ENCODE assay signal across 9 mouse cellular contexts in genomic region chr11:31769804-31770654, GRCm38 (mm10).
A peak's percentile ranks its signal among the peaks of the same experiment; 100 is the strongest.
DNase-seq lines count a peak whose midpoint lies in the region; ATAC-seq and TF ChIP-seq lines count a peak whose summit lies in the region.
"Had no signal": no experiment of that assay in that cellular context is flagged by ENCODE, and none has a peak within 500 bp of the region (broad histone marks: within the 10 kb centered on the region; RNA-seq: fewer than 3 reads in every experiment).

No protein-coding gene starts in this region.

- H3K4me3 ChIP-seq in erythroblast, embryonic 14.5 days (replicated peaks), result peak overlapping the region; percentile 40
- no peak overlapping the region for H3K4me3 ChIP-seq in heart, postnatal 0 days (ENCODE audit: low read depth, low read length)
- H3K4me3 ChIP-seq: limb, embryonic 13.5 days had no signal

- no peak overlapping the region for H3K9ac ChIP-seq in heart, postnatal 0 days (replicated peaks; ENCODE audit: low read depth, low read length)
- H3K9ac ChIP-seq: limb, embryonic 13.5 days had no signal

- H3K36me3 ChIP-seq in erythroblast, embryonic 14.5 days (ENCODE audit: control insufficient read depth), result peaks cover 14% of the 10 kb centered on the region
- H3K36me3 ChIP-seq in heart, postnatal 0 days (replicated peaks; ENCODE audit: control insufficient read depth, insufficient read depth, low read length), result no peaks in the 10 kb centered on the region
- H3K36me3 ChIP-seq: limb, embryonic 13.5 days had no signal

- WGBS in heart, postnatal 0 days, result 73% methylated on average over 4 of the region's 4 CpGs

- no peak for TF ChIP-seq CTCF in heart, postnatal 0 days (IDR thresholded peaks at IDR 0.05; ENCODE audit: low read depth)

- H3K4me1 ChIP-seq in erythroblast, embryonic 14.5 days (ENCODE audit: control insufficient read depth), result peaks cover 76% of the 10 kb centered on the region
- peaks cover 13% of the 10 kb centered on the region; the same call in 1 of the 2 replicates for H3K4me1 ChIP-seq in heart, postnatal 0 days (ENCODE audit: control insufficient read depth, insufficient read depth)

- H3K4me2 ChIP-seq in heart, postnatal 0 days (ENCODE audit: low read depth, low read length), result no peak overlapping the region
- H3K4me2 ChIP-seq: limb, embryonic 13.5 days had no signal

- peaks cover 7% of the 10 kb centered on the region for H3K9me3 ChIP-seq in erythroblast, embryonic 14.5 days (ENCODE audit: control insufficient read depth, low read length)
- no peaks in the 10 kb centered on the region for H3K9me3 ChIP-seq in heart, postnatal 0 days (replicated peaks; ENCODE audit: control insufficient read depth, low read length)
- H3K9me3 ChIP-seq: limb, embryonic 13.5 days had no signal

- peak overlapping the region; percentile 46 for H3K27ac ChIP-seq in heart, postnatal 0 days (ENCODE audit: low read depth)
- H3K27ac ChIP-seq: limb, embryonic 13.5 days had no signal

- peak; percentile 12 for DNase-seq in 416B (ENCODE audit: low read depth)
- peak; percentile 70 for DNase-seq in adrenal gland, postnatal 14 days
- peak; percentile 53 for DNase-seq in heart, postnatal 0 days (ENCODE audit: low spot score)
- DNase-seq in kidney, postnatal 36 days, result peak; percentile 92 to 93
- DNase-seq in lung, postnatal 36 days, result peak; percentile 83
- DNase-seq in embryo, embryonic 10.5 days (ENCODE audit: low spot score), result no peak
- no peak for DNase-seq in frontal cortex, postnatal 14 days (ENCODE audit: low spot score in 2 of 2)

- peak; percentile 71 for ATAC-seq in heart, postnatal 0 days (ENCODE audit: insufficient read depth, low read depth)

- H3K27me3 ChIP-seq in erythroblast, embryonic 14.5 days (ENCODE audit: control insufficient read depth), result peaks cover 2% of the 10 kb centered on the region
- H3K27me3 ChIP-seq in heart, postnatal 0 days (ENCODE audit: control insufficient read depth, insufficient read depth, low read length), result no peaks in the 10 kb centered on the region
- H3K27me3 ChIP-seq: limb, embryonic 13.5 days had no signal

- TF ChIP-seq EP300 in heart, postnatal 0 days (IDR thresholded peaks at IDR 0.05; ENCODE audit: low read depth), result no peak

Comparison
In these comparisons a context has a peak if more than half of its experiments do, and no peak if none do; other contexts are left out.
1. DNase-seq: peak in 416B (single experiment), adrenal gland, postnatal 14 days (single experiment), heart, postnatal 0 days (single experiment), kidney, postnatal 36 days (2 of 2) and lung, postnatal 36 days (single experiment); none in embryo, embryonic 10.5 days (single experiment) and frontal cortex, postnatal 14 days (0 of 2).